Mouse (Mus musculus) G1E (cell line): ENCODE results near the gene Ncstn.

Experiments
- CTCF ChIP-seq: IDR thresholded peaks from 2 replicates; pipeline ENCODE4 v1.5.1; 2012; ENCODE audit warnings: low read depth, low read length, inconsistent platforms, mixed read lengths
- GATA1 ChIP-seq: IDR thresholded peaks from 2 replicates; pipeline ENCODE4 v1.6.1; 2012; ENCODE audit warnings: borderline replicate concordance, low read length, inconsistent platforms, mixed read lengths
- TAL1 ChIP-seq: conservative IDR thresholded peaks from 2 replicates; pipeline ENCODE4 v1.6.1; 2012; ENCODE audit warnings: low read depth, low read length, inconsistent platforms, mixed read lengths

DNA sequence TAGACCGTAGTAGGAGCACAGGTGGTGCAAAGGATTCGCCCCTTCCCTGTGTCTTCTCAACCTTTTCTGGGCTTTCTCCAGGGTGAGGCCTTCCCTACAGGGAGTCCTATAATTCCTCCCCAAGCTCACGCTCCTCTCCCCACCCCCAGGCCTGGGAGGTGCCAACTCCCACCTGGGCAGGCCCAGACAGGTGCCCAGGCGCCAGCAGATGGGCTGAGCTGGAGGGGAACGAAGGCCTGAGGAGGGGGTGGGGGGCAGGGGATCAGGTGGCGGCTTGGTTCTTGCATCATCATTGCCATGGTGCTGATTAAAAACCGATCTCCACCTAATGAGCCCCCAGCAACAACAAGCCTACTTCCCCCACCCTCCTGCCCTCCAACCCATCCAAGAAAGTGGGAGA is 23.7 kb downstream of the Ncstn start:
- TF ChIP-seq CTCF (no peak), GATA1 (no peak), TAL1 (no peak)
